Mouse (Mus musculus): ENCODE measurements around the gene Tnr. TPM values are rescaled to one million over a fixed set of nuclear protein-coding genes. Genes with fewer than 3 reads are reported as not detected.

Gene Tnr
- polyA plus RNA-seq, 1 experiment from 2014 or later: 0.49 TPM

DNA sequence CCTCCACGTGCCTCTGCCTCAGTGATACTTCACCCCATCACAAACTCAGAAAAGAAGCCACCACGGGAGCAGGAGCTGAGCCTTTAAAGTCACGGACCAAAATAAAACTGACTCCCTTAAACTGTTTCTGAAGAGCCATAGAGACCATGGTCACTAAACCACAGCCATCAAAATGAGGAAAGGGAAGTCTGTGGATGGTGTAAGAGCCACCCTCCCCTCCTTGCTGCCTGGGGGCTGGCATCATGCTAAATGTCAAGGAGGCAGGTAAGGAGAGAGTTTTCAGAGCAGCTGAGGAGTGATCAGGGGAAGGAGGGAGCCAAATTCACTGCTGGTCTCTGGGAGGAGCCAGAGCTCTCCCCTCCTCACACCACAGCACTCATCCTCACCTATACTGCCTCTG, 290.8 kb downstream of the Tnr start:
- no peak overlapping the region for H3K4me2 ChIP-seq (replicated peaks; ENCODE audit: low read depth, low read length)
- H3K4me1 ChIP-seq (replicated peaks; ENCODE audit: control insufficient read depth, insufficient read depth, low read length): no peaks in the 10 kb centered on the region
- no peaks in the 10 kb centered on the region for H3K9me3 ChIP-seq (ENCODE audit: control insufficient read depth, low read length)
- no peaks in the 10 kb centered on the region for H3K27me3 ChIP-seq (ENCODE audit: control insufficient read depth, insufficient read depth, low read length)
- WGBS: 50% methylated on average over 3 of the region's 3 CpGs
- H3K27ac ChIP-seq (ENCODE audit: low read depth, low read length): no peak overlapping the region
- no peak for DNase-seq (ENCODE audit: low spot score)
- H3K9ac ChIP-seq (ENCODE audit: low read depth, low read length): no peak overlapping the region
- no peak for ATAC-seq (ENCODE audit: low FRiP score)
- no peaks in the 10 kb centered on the region for H3K36me3 ChIP-seq (ENCODE audit: control insufficient read depth, insufficient read depth, low read length)
- H3K4me3 ChIP-seq (ENCODE audit: low read depth, low read length): no peak overlapping the region

DNA sequence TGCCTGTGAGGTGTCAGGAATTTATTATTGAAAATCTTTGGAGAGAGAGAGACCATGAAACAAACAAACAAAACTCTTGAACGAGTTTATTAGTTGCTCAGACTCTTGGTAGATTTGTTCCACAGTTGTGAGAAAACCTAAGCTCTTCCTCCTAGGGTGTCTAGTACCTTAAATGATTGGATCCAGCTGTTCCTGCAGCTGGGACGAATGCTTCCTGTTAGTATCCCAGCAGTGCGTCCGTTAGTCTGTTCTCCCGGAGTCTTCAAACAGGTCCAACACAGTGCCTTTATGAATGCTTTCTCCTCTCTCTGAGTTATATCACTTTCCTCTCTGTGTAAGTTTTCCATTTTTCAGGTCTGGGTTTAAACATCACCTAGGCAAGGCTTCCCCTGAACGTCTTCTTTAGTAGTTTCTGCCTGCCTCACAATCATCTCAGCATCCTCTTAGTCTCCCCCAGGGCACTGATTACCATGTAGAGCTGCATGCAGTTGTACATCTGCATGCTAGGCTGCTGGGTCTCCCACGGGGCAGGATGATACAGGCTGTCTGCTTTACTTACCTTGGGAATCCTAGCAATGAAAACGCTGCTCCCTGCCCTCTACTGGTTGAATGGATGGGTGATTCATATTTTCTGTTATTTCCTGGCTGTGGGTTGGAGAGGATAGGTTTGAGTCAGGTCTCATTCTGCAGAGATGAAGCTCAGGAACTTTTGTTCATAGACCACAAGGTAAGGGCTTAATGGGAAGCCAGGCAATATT, 293.2 kb downstream of the Tnr start:
- no peaks in the 10 kb centered on the region for H3K9me3 ChIP-seq (ENCODE audit: control insufficient read depth, low read length)
- no peak overlapping the region for H3K4me3 ChIP-seq (ENCODE audit: low read depth, low read length)
- DNase-seq (ENCODE audit: low spot score) (peak; percentile 10), ATAC-seq (ENCODE audit: low FRiP score) (no peak)
- no peaks in the 10 kb centered on the region for H3K36me3 ChIP-seq (ENCODE audit: control insufficient read depth, insufficient read depth, low read length)
- H3K9ac ChIP-seq (ENCODE audit: low read depth, low read length): no peak overlapping the region
- 54% methylated on average over 8 of the region's 8 CpGs for WGBS
- no peak overlapping the region for H3K27ac ChIP-seq (ENCODE audit: low read depth, low read length)
- H3K4me1 ChIP-seq (replicated peaks; ENCODE audit: control insufficient read depth, insufficient read depth, low read length): no peaks in the 10 kb centered on the region
- H3K4me2 ChIP-seq (replicated peaks; ENCODE audit: low read depth, low read length): no peak overlapping the region
- H3K27me3 ChIP-seq (ENCODE audit: control insufficient read depth, insufficient read depth, low read length): no peaks in the 10 kb centered on the region

DNA sequence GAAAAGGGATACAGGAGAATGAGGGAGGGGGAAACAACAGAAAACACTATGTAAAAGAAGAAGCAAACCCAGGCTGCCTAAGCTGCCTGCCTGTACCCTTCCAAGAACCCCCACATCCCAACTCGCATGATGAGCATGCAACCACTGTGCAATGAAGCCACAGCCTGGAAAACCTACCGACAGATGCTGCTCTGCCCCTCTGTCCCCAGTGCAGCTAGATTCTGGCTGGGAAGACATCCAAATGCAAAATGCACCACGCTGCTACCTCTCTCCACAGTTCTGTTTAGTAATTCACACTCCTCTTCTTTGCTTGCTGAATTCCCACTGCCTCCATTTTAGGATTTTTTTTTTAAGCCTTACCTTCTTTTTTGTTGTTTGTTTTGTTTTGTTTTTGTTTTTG, 295.9 kb downstream of the Tnr start:
- Histone ChIP-seq H3K4me3 (ENCODE audit: low read depth, low read length) (no peak overlapping the region), H3K27me3 (ENCODE audit: control insufficient read depth, insufficient read depth, low read length) (no peaks in the 10 kb centered on the region), H3K4me1 (replicated peaks; ENCODE audit: control insufficient read depth, insufficient read depth, low read length) (no peaks in the 10 kb centered on the region), H3K4me2 (replicated peaks; ENCODE audit: low read depth, low read length) (no peak overlapping the region), H3K27ac (ENCODE audit: low read depth, low read length) (no peak overlapping the region), H3K36me3 (ENCODE audit: control insufficient read depth, insufficient read depth, low read length) (no peaks in the 10 kb centered on the region), H3K9me3 (ENCODE audit: control insufficient read depth, low read length) (no peaks in the 10 kb centered on the region), H3K9ac (ENCODE audit: low read depth, low read length) (no peak overlapping the region)
- DNase-seq (ENCODE audit: low spot score) (no peak), ATAC-seq (ENCODE audit: low FRiP score) (no peak)
- WGBS: 54% methylated on average over 3 of the region's 3 CpGs

DNA sequence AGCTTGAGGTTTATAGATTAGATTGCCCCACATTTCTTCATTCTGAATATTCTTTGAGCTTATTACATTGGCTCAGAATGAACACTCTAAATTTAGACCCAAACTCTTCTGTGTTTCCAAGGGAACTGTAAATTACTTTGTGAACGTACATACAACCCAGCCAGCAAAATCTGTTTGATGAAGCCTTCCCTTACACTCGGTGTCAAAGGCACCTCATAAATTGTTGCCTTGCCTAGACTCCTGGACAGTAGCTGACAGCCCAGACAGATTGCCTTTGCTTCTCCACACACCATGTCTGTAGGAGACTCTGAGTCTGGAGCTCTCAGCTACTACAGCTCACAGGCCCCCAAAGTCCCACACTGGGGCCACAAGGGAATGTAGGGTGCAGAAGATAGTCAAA, 298.8 kb downstream of the Tnr start:
- DNase-seq (ENCODE audit: low spot score) (no peak), ATAC-seq (ENCODE audit: low FRiP score) (no peak)
- no peaks in the 10 kb centered on the region for H3K4me1 ChIP-seq (replicated peaks; ENCODE audit: control insufficient read depth, insufficient read depth, low read length)
- no peaks in the 10 kb centered on the region for H3K36me3 ChIP-seq (ENCODE audit: control insufficient read depth, insufficient read depth, low read length)
- no peak overlapping the region for H3K27ac ChIP-seq (ENCODE audit: low read depth, low read length)
- no peak overlapping the region for H3K4me2 ChIP-seq (replicated peaks; ENCODE audit: low read depth, low read length)
- no peak overlapping the region for H3K4me3 ChIP-seq (ENCODE audit: low read depth, low read length)
- no peaks in the 10 kb centered on the region for H3K27me3 ChIP-seq (ENCODE audit: control insufficient read depth, insufficient read depth, low read length)
- 79% methylated on average over 2 of the region's 2 CpGs for WGBS
- no peak overlapping the region for H3K9ac ChIP-seq (ENCODE audit: low read depth, low read length)
- H3K9me3 ChIP-seq (ENCODE audit: control insufficient read depth, low read length): no peaks in the 10 kb centered on the region

DNA sequence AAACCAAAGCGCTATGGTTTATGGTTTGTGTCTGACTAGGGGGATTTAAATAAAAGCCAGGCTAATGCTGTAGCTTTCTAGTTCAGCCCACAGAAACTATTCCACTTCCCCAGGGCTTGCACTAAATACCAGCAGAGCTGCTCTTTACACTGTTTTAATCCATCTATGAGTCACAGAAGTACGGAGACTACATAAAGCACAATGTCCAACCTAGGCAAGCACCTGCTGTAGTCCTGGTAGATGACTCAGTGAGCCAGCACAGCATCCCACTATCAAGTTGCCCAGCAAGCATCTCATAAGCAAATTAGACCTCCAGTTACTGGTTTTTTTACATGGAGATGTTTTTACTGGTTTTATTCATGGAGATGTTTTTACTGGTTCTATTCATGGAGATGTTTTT, 305.0 kb downstream of the Tnr start:
- ATAC-seq (ENCODE audit: low FRiP score): no peak
- no peak for DNase-seq (ENCODE audit: low spot score)
- no peak overlapping the region for H3K9ac ChIP-seq (ENCODE audit: low read depth, low read length)
- H3K4me3 ChIP-seq (ENCODE audit: low read depth, low read length): no peak overlapping the region
- H3K4me1 ChIP-seq (replicated peaks; ENCODE audit: control insufficient read depth, insufficient read depth, low read length): no peaks in the 10 kb centered on the region
- H3K4me2 ChIP-seq (replicated peaks; ENCODE audit: low read depth, low read length): no peak overlapping the region
- H3K27me3 ChIP-seq (ENCODE audit: control insufficient read depth, insufficient read depth, low read length): no peaks in the 10 kb centered on the region
- 93% methylated on average over 2 of the region's 2 CpGs for WGBS
- H3K27ac ChIP-seq (ENCODE audit: low read depth, low read length): no peak overlapping the region
- H3K9me3 ChIP-seq (ENCODE audit: control insufficient read depth, low read length): no peaks in the 10 kb centered on the region
- no peaks in the 10 kb centered on the region for H3K36me3 ChIP-seq (ENCODE audit: control insufficient read depth, insufficient read depth, low read length)

DNA sequence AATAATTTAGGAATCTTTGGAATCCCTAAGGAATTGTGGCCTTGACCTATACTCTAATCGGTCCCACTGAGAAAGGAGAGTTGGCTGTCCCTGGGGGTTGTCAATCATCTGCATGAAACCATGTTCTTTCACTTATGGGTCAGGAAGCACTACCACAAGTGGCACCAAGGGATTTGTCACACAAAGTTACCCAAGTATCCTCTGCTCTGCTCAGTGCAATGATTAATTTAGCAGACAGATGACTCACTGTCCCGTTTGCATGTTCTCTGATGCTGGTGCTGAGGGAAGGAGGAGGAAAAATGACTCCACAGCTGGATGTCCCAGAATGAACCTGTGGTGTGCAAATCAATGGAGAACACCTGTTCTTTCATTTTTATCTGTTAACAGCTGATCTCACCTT, 309.6 kb downstream of the Tnr start:
- Histone ChIP-seq H3K27ac (ENCODE audit: low read depth, low read length) (no peak overlapping the region), H3K9ac (ENCODE audit: low read depth, low read length) (no peak overlapping the region), H3K4me3 (ENCODE audit: low read depth, low read length) (no peak overlapping the region), H3K9me3 (ENCODE audit: control insufficient read depth, low read length) (no peaks in the 10 kb centered on the region), H3K4me2 (replicated peaks; ENCODE audit: low read depth, low read length) (no peak overlapping the region), H3K36me3 (ENCODE audit: control insufficient read depth, insufficient read depth, low read length) (no peaks in the 10 kb centered on the region), H3K27me3 (ENCODE audit: control insufficient read depth, insufficient read depth, low read length) (no peaks in the 10 kb centered on the region), H3K4me1 (replicated peaks; ENCODE audit: control insufficient read depth, insufficient read depth, low read length) (no peaks in the 10 kb centered on the region)
- no peak for DNase-seq (ENCODE audit: low spot score)
- ATAC-seq (ENCODE audit: low FRiP score): no peak
- 59% methylated on average over 2 of the region's 2 CpGs for WGBS

DNA sequence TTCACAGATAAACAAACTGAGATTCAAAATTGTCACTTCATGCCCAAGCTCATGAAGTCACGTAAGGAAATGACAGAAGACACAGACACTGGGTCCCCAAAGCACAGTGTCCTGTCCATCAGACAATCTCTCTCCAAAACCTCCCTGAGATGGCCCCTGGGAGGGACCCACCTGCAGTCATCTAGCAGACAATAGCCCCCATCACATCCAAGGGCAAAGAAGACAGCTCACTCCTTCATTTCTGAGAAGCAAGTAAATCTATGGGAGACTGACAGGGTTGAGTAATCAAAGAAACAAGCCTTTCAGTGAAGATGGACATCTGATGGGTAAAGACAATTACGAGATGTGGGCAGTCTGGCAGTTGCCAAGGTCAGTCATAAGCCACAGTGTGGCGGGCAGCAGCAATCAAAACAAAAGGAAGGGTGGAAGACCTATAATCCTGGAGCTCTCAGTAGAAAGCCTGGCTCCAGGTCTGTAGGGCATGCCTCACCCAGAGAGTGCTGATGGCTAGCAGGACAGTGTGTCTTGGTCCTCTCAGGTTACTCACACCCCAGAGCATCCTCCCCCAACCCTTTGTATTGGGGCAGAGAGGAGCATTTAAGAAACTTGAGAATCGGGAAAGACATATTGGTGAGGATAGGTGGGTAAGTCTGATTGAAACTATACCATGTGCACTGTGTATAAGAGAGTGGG, 310.2 kb downstream of the Tnr start:
- Histone ChIP-seq H3K9me3 (ENCODE audit: control insufficient read depth, low read length) (no peaks in the 10 kb centered on the region), H3K4me1 (replicated peaks; ENCODE audit: control insufficient read depth, insufficient read depth, low read length) (no peaks in the 10 kb centered on the region), H3K36me3 (ENCODE audit: control insufficient read depth, insufficient read depth, low read length) (no peaks in the 10 kb centered on the region), H3K4me2 (replicated peaks; ENCODE audit: low read depth, low read length) (no peak overlapping the region), H3K27me3 (ENCODE audit: control insufficient read depth, insufficient read depth, low read length) (no peaks in the 10 kb centered on the region), H3K9ac (ENCODE audit: low read depth, low read length) (no peak overlapping the region), H3K4me3 (ENCODE audit: low read depth, low read length) (no peak overlapping the region), H3K27ac (ENCODE audit: low read depth, low read length) (no peak overlapping the region)
- 48% methylated on average over 4 of the region's 4 CpGs for WGBS
- no peak for DNase-seq (ENCODE audit: low spot score)
- no peak for ATAC-seq (ENCODE audit: low FRiP score)

DNA sequence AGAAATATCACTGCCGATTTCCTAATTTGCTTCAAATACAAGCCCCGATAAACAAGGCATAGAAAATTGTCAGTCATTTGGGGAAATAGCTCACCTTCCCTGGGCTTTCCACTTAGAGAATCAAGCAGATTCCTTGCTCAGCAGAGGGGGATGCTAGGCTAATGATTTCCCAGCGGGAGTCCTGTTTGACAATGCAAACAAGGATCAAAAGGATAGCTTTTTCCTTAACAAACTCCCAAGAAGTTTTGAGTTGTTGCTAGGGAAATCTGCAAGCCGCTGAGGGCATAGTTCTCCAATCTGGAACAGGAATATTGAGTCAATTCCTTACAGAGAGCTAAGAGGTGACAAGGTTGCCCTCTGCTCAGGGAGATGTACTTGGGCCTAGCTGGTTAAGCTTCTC, 311.6 kb downstream of the Tnr start:
- H3K4me2 ChIP-seq (replicated peaks; ENCODE audit: low read depth, low read length): no peak overlapping the region
- no peaks in the 10 kb centered on the region for H3K4me1 ChIP-seq (replicated peaks; ENCODE audit: control insufficient read depth, insufficient read depth, low read length)
- 11% methylated on average over 4 of the region's 4 CpGs for WGBS
- no peak overlapping the region for H3K27ac ChIP-seq (ENCODE audit: low read depth, low read length)
- no peak for ATAC-seq (ENCODE audit: low FRiP score)
- H3K27me3 ChIP-seq (ENCODE audit: control insufficient read depth, insufficient read depth, low read length): no peaks in the 10 kb centered on the region
- H3K4me3 ChIP-seq (ENCODE audit: low read depth, low read length): no peak overlapping the region
- no peak overlapping the region for H3K9ac ChIP-seq (ENCODE audit: low read depth, low read length)
- H3K9me3 ChIP-seq (ENCODE audit: control insufficient read depth, low read length): no peaks in the 10 kb centered on the region
- peak; percentile 17 for DNase-seq (ENCODE audit: low spot score)
- no peaks in the 10 kb centered on the region for H3K36me3 ChIP-seq (ENCODE audit: control insufficient read depth, insufficient read depth, low read length)

DNA sequence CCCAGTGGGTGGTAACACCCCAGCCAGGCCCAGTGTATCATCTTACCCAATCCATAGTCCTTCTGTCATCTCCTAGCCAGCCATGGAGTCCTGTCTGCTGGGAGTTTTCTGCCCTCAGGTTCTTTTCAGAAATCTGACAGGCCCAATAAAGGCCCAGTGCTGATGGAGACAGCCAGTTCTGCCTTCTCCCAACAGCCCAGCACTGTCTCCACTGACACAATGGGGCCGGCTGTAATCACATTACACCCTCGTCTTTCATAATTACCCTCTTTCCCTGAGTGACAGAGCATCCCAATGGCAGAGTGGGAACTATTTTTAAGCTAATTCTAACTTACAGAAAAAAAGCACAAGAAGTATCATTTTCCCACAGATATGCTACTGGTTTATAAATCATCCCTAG, 316.8 kb downstream of the Tnr start:
- no peak overlapping the region for H3K27ac ChIP-seq (ENCODE audit: low read depth, low read length)
- H3K4me1 ChIP-seq (replicated peaks; ENCODE audit: control insufficient read depth, insufficient read depth, low read length): no peaks in the 10 kb centered on the region
- H3K9ac ChIP-seq (ENCODE audit: low read depth, low read length): no peak overlapping the region
- ATAC-seq (ENCODE audit: low FRiP score): 0 out of 2 replicates have a peak, but pooled peaks have one; percentile 35
- peak; percentile 7 for DNase-seq (ENCODE audit: low spot score)
- no peaks in the 10 kb centered on the region for H3K36me3 ChIP-seq (ENCODE audit: control insufficient read depth, insufficient read depth, low read length)
- no peaks in the 10 kb centered on the region for H3K9me3 ChIP-seq (ENCODE audit: control insufficient read depth, low read length)
- H3K27me3 ChIP-seq (ENCODE audit: control insufficient read depth, insufficient read depth, low read length): no peaks in the 10 kb centered on the region
- 25% methylated on average over 2 of the region's 2 CpGs for WGBS
- H3K4me3 ChIP-seq (ENCODE audit: low read depth, low read length): no peak overlapping the region
- H3K4me2 ChIP-seq (replicated peaks; ENCODE audit: low read depth, low read length): no peak overlapping the region
